Mouse (Mus musculus) megakaryocyte, embryonic 14.5 days (primary cell): ENCODE data around the gene Bnc1.

Source experiments
- FLI1 ChIP-seq: IDR thresholded peaks from 2 replicates; pipeline ENCODE4 v1.6.1; 2012; ENCODE audit warnings: low read length, inconsistent platforms, mixed read lengths
- GATA1 ChIP-seq: IDR thresholded peaks from 3 replicates; pipeline ENCODE4 v1.6.1; 2012; ENCODE audit warnings: mixed read lengths, low read length, inconsistent platforms, borderline replicate concordance

DNA sequence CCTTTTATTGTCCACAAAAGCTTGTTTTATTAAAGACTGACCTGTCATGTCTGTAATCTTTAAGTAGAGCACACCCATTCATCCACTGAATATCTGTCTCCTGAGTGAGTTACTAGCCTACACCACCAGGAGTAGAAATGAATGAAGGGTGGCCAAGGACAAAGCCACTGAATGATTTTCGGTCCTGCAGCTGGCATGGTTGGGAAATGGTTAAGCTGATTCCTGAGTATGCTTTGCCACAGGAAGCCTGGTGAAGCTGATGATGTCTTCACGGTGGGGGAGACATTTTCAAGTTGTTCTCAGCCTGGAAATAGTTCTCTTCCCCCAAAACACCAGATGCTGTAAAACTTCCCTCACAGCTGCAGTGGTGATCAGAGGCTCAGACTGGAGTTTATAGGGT lies 33.7 kb upstream of the Bnc1 start:
- TF ChIP-seq GATA1 (no peak), FLI1 (no peak)
